Mouse (Mus musculus): ENCODE data around the gene Srrm3. TPM values are rescaled to one million over a fixed set of nuclear protein-coding genes. Genes with fewer than 3 reads are reported as not detected.

Gene Srrm3
- polyA plus RNA-seq, 1 experiment from 2014 or later = 0.21 TPM

Small RNAs within 50 kb of the gene (microRNA-seq; reads per million reads assigned to microRNA genes)
- not detected for gene Gm23268 (ENCODE audit: borderline number of aligned reads)

Other genes with a start within 250 kb of the Srrm3 start
- gene Ccl26, start 243.3 kb upstream of the Srrm3 start, polyA plus RNA-seq (2014; fragmentation: Nextera tagmentation; extraction: Ambion mirVana) = not detected in 2 replicates
- 0.93 TPM in 1 of 2 replicates, not detected in the other for gene Ccl24, start 233.8 kb upstream of the Srrm3 start, polyA plus RNA-seq (2014; fragmentation: Nextera tagmentation; extraction: Ambion mirVana)
- 33.1 and 44.9 TPM in 2 replicates for gene Rhbdd2, start 174.3 kb upstream of the Srrm3 start, polyA plus RNA-seq (2014; fragmentation: Nextera tagmentation; extraction: Ambion mirVana)
- 32.4 and 37.4 TPM in 2 replicates for gene Por, start 136.9 kb upstream of the Srrm3 start, polyA plus RNA-seq (2014; fragmentation: Nextera tagmentation; extraction: Ambion mirVana)
- gene Tmem120a, start 62.4 kb upstream of the Srrm3 start, polyA plus RNA-seq (2014; fragmentation: Nextera tagmentation; extraction: Ambion mirVana) = 31.3 and 34.7 TPM in 2 replicates
- gene Styxl1, start 28.5 kb upstream of the Srrm3 start, polyA plus RNA-seq (2014; fragmentation: Nextera tagmentation; extraction: Ambion mirVana) = 0.28 and 0.42 TPM in 2 replicates
- 955 and 984 TPM in 2 replicates for gene Mdh2, start 28.4 kb upstream of the Srrm3 start, polyA plus RNA-seq (2014; fragmentation: Nextera tagmentation; extraction: Ambion mirVana)
- 815 and 827 TPM in 2 replicates for gene Hspb1, start 81.0 kb downstream of the Srrm3 start, polyA plus RNA-seq (2014; fragmentation: Nextera tagmentation; extraction: Ambion mirVana)
- gene Ywhag, start 127.7 kb downstream of the Srrm3 start, polyA plus RNA-seq (2014; fragmentation: Nextera tagmentation; extraction: Ambion mirVana) = 103 and 108 TPM in 2 replicates
- 0.93 and 2.3 TPM in 2 replicates for gene Ssc4d, start 167.6 kb downstream of the Srrm3 start, polyA plus RNA-seq (2014; fragmentation: Nextera tagmentation; extraction: Ambion mirVana)
- 0.16 TPM in 1 of 2 replicates, not detected in the other for gene Zp3, start 173.2 kb downstream of the Srrm3 start, polyA plus RNA-seq (2014; fragmentation: Nextera tagmentation; extraction: Ambion mirVana)
- gene Dtx2, start 187.9 kb downstream of the Srrm3 start, polyA plus RNA-seq (2014; fragmentation: Nextera tagmentation; extraction: Ambion mirVana) = 24.7 and 27.2 TPM in 2 replicates
- 68.7 and 69.3 TPM in 2 replicates for gene Upk3b, start 231.6 kb downstream of the Srrm3 start, polyA plus RNA-seq (2014; fragmentation: Nextera tagmentation; extraction: Ambion mirVana)
- 0.37 TPM in 1 of 2 replicates, not detected in the other for gene Upk3bl, start 247.6 kb downstream of the Srrm3 start, polyA plus RNA-seq (2014; fragmentation: Nextera tagmentation; extraction: Ambion mirVana)

All from heart, embryonic 11.5 days (tissue).